Mouse (Mus musculus): ENCODE results near the gene Lmf2. TPM values are rescaled to one million over a fixed set of nuclear protein-coding genes. Genes with fewer than 3 reads are reported as not detected.

Gene Lmf2
- total RNA-seq (2021) = 10 to 100 TPM; 16.9 to 18.3 TPM
- long read RNA-seq, experiment 1, transcript Lmf2-201 (14 exons, 2,906 nt) = major isoform, 17 of 28 reads
- long read RNA-seq, experiment 1, partial matches to known transcripts = 2 of 28 reads
- long read RNA-seq, experiment 1, other reads (novel, unspliced or antisense) = 8 of 28 reads
- long read RNA-seq, experiment 2, transcript Lmf2-201 (14 exons, 2,906 nt) = major isoform, 20 of 30 reads
- long read RNA-seq, experiment 2, partial matches to known transcripts = 5 of 30 reads
- long read RNA-seq, experiment 2, other reads (novel, unspliced or antisense) = 2 of 30 reads

- DNase-seq = peak; percentile 95
- intact Hi-C loops (cut with DNase I; ENCODE audit: low total_unique reads) = no loop called here
Measured at GRCm38 (mm10) chr15:89355241-89356187, at the start of gene Lmf2, which contains the start of gene Ncaph2. Gene Lmf2, minus strand, starts transcription at chr15:89355659. Gene Ncaph2, plus strand, starts transcription at chr15:89355719.

GRCm38 (mm10) chr15:89404831-89405623, 49.6 kb upstream of the Lmf2 start:
- DNase-seq = no peak
- intact Hi-C loops (cut with DNase I; ENCODE audit: low total_unique reads) = no loop called here

GRCm38 (mm10) chr15:89402471-89402870, 47.0 kb upstream of the Lmf2 start:
- no peak for DNase-seq

GRCm38 (mm10) chr15:89399716-89400115, 44.3 kb upstream of the Lmf2 start:
- DNase-seq = no peak
- intact Hi-C loops (cut with DNase I; ENCODE audit: low total_unique reads) = no loop called here

More at GRCm38 (mm10) chr15:89402471-89402870, 47.0 kb upstream of the Lmf2 start:
- intact Hi-C loops (cut with DNase I; ENCODE audit: low total_unique reads) = no loop called here

- no peak for DNase-seq
- intact Hi-C loops (cut with DNase I; ENCODE audit: low total_unique reads) = no loop called here
Measured at GRCm38 (mm10) chr15:89398146-89398545, 42.7 kb upstream of the Lmf2 start.

GRCm38 (mm10) chr15:89396883-89397282, 41.4 kb upstream of the Lmf2 start:
- intact Hi-C loops (cut with DNase I; ENCODE audit: low total_unique reads) = no loop called here

GRCm38 (mm10) chr15:89390081-89390480, 34.6 kb upstream of the Lmf2 start:
- DNase-seq = no peak
- intact Hi-C loops (cut with DNase I; ENCODE audit: low total_unique reads) = no loop called here

More at GRCm38 (mm10) chr15:89396883-89397282, 41.4 kb upstream of the Lmf2 start:
- DNase-seq = no peak

- intact Hi-C loops (cut with DNase I; ENCODE audit: low total_unique reads) = no loop called here
- no peak for DNase-seq
Measured at GRCm38 (mm10) chr15:89387127-89387526, 31.7 kb upstream of the Lmf2 start.

- no peak for DNase-seq
- intact Hi-C loops (cut with DNase I; ENCODE audit: low total_unique reads) = no loop called here
Measured at GRCm38 (mm10) chr15:89384617-89385016, 29.2 kb upstream of the Lmf2 start, which contains the start of gene Klhdc7b. Gene Klhdc7b, plus strand, starts transcription at chr15:89384917.

- intact Hi-C loops (cut with DNase I; ENCODE audit: low total_unique reads) = no loop called here
- no peak for DNase-seq
Measured at GRCm38 (mm10) chr15:89379429-89379828, 24.0 kb upstream of the Lmf2 start.

GRCm38 (mm10) chr15:89378831-89379401, 23.5 kb upstream of the Lmf2 start, which contains the start of gene Odf3b:
Gene Odf3b, minus strand, starts transcription at chr15:89379282.
- intact Hi-C loops (cut with DNase I; ENCODE audit: low total_unique reads) = no loop called here
- DNase-seq = no peak

GRCm38 (mm10) chr15:89377938-89378828, 22.7 kb upstream of the Lmf2 start:
- intact Hi-C loops (cut with DNase I; ENCODE audit: low total_unique reads) = no loop called here
- DNase-seq = no peak

GRCm38 (mm10) chr15:89377362-89377761, 21.9 kb upstream of the Lmf2 start:
- no peak for DNase-seq
- intact Hi-C loops (cut with DNase I; ENCODE audit: low total_unique reads) = no loop called here

- no peak for DNase-seq
- intact Hi-C loops (cut with DNase I; ENCODE audit: low total_unique reads) = no loop called here
Measured at GRCm38 (mm10) chr15:89376957-89377356, 21.5 kb upstream of the Lmf2 start, which contains the start of gene Tymp. Gene Tymp, minus strand, starts transcription at chr15:89377039.

- intact Hi-C loops (cut with DNase I; ENCODE audit: low total_unique reads) = no loop called here
- DNase-seq = no peak
Measured at GRCm38 (mm10) chr15:89376040-89376439, 20.6 kb upstream of the Lmf2 start.

GRCm38 (mm10) chr15:89374801-89375534, 19.5 kb upstream of the Lmf2 start:
- DNase-seq = no peak
- intact Hi-C loops (cut with DNase I; ENCODE audit: low total_unique reads) = no loop called here

GRCm38 (mm10) chr15:89374340-89374739, 18.9 kb upstream of the Lmf2 start:
- no peak for DNase-seq
- intact Hi-C loops (cut with DNase I; ENCODE audit: low total_unique reads) = no loop called here

All from gastrocnemius, postnatal 14 days (tissue).